13 mouse cellular contexts compared by ENCODE assay signal in genomic region chr15:77805657-77806056, GRCm38 (mm10). TPM values are rescaled to one million over a fixed set of nuclear protein-coding genes. Genes with fewer than 3 reads are reported as not detected.
DNase-seq lines count a peak whose midpoint lies in the region; ATAC-seq and TF ChIP-seq lines count a peak whose summit lies in the region.
"Had no signal": no experiment of that assay in that cellular context is flagged by ENCODE, and none has a peak within 500 bp of the region (broad histone marks: within the 10 kb centered on the region; RNA-seq: fewer than 3 reads in every experiment).

No protein-coding gene starts in this region.

- H3K27ac ChIP-seq in heart, adult 2 months = peak overlapping the region; percentile 62
- H3K27ac ChIP-seq in spleen, adult 2 months (ENCODE audit: insufficient read depth, low read length) = peak overlapping the region; percentile 82
- H3K27ac ChIP-seq in intestine, embryonic 16.5 days (ENCODE audit: low read length) = no peak overlapping the region
- H3K27ac ChIP-seq in hindbrain, embryonic 10.5 days = no peak overlapping the region
- H3K27ac ChIP-seq: hindbrain, embryonic 14.5 days; midbrain, embryonic 12.5 days; neural tube, embryonic 15.5 days had no signal

- no peak overlapping the region for H3K4me3 ChIP-seq in heart, adult 2 months
- no peak overlapping the region for H3K4me3 ChIP-seq in spleen, adult 2 months (ENCODE audit: extremely low read depth, insufficient read depth, insufficient read length)
- no peak overlapping the region for H3K4me3 ChIP-seq in intestine, embryonic 16.5 days (ENCODE audit: low read length)
- no peak overlapping the region for H3K4me3 ChIP-seq in hindbrain, embryonic 10.5 days
- H3K4me3 ChIP-seq: limb, embryonic 15.5 days; midbrain, embryonic 12.5 days; neural tube, embryonic 15.5 days had no signal

- H3K9me3 ChIP-seq in intestine, embryonic 16.5 days (ENCODE audit: control insufficient read depth, low read length) = no peaks in the 10 kb centered on the region
- no peaks in the 10 kb centered on the region for H3K9me3 ChIP-seq in hindbrain, embryonic 10.5 days
- H3K9me3 ChIP-seq: limb, embryonic 15.5 days; midbrain, embryonic 12.5 days; neural tube, embryonic 15.5 days had no signal

- H3K79me2 ChIP-seq in heart, adult 2 months (replicated peaks; ENCODE audit: control insufficient read depth, insufficient read depth, low read length) = peaks cover 10% of the 10 kb centered on the region

- TF ChIP-seq POLR2A in heart, adult 2 months (IDR thresholded peaks at IDR 0.05; ENCODE audit: insufficient read depth, low read depth, low read length) = no peak
- TF ChIP-seq POLR2A in spleen, adult 2 months (IDR thresholded peaks at IDR 0.05; ENCODE audit: low read depth, low read length) = no peak

- WGBS in heart, adult 2 months = 50% methylated on average over 4 of the region's 4 CpGs
- 29% methylated on average over 4 of the region's 4 CpGs for WGBS in spleen, adult 2 months
- WGBS in intestine, embryonic 16.5 days = 93% methylated on average over 4 of the region's 4 CpGs
- 88% methylated on average over 4 of the region's 4 CpGs for WGBS in hindbrain, embryonic 10.5 days

- no peak for TF ChIP-seq CTCF in heart, adult 2 months (IDR thresholded peaks at IDR 0.05)
- TF ChIP-seq CTCF in spleen, adult 2 months (IDR thresholded peaks at IDR 0.05; ENCODE audit: extremely low read depth, insufficient read depth, insufficient read length, insufficient replicate concordance) = no peak

- peaks cover 60% of the 10 kb centered on the region for H3K4me1 ChIP-seq in heart, adult 2 months (ENCODE audit: control insufficient read depth, insufficient read depth, low read length)
- H3K4me1 ChIP-seq in spleen, adult 2 months (ENCODE audit: control insufficient read depth, insufficient read depth, insufficient read length) = peaks cover 54% of the 10 kb centered on the region; the same call in 1 of the 2 replicates
- peaks cover 47% of the 10 kb centered on the region for H3K4me1 ChIP-seq in intestine, embryonic 16.5 days (ENCODE audit: control insufficient read depth, insufficient read depth, low read length)
- peaks cover 47% of the 10 kb centered on the region for H3K4me1 ChIP-seq in hindbrain, embryonic 10.5 days (replicated peaks)

- no peak overlapping the region for H3K9ac ChIP-seq in heart, adult 2 months (ENCODE audit: low read depth, low read length)
- H3K9ac ChIP-seq in intestine, embryonic 16.5 days (ENCODE audit: low read depth, low read length) = no peak overlapping the region
- H3K9ac ChIP-seq: hindbrain, embryonic 14.5 days; limb, embryonic 15.5 days; midbrain, embryonic 12.5 days; neural tube, embryonic 15.5 days had no signal

- intact Hi-C loops in heart, adult 2 months (cut with DNase I) = no loop called here

- peaks cover 29% of the 10 kb centered on the region for H3K36me3 ChIP-seq in heart, adult 2 months (ENCODE audit: control insufficient read depth, insufficient read depth, low read length)
- H3K36me3 ChIP-seq in spleen, adult 2 months (ENCODE audit: control insufficient read depth, insufficient read depth, low read length) = peaks cover 63% of the 10 kb centered on the region
- peaks cover 29% of the 10 kb centered on the region for H3K36me3 ChIP-seq in intestine, embryonic 16.5 days (ENCODE audit: control insufficient read depth, insufficient read depth, low read length)
- peaks cover 88% of the 10 kb centered on the region for H3K36me3 ChIP-seq in hindbrain, embryonic 10.5 days

- no peak overlapping the region for H3K4me2 ChIP-seq in intestine, embryonic 16.5 days (ENCODE audit: low read depth, low read length)
- H3K4me2 ChIP-seq: hindbrain, embryonic 14.5 days; limb, embryonic 15.5 days; midbrain, embryonic 12.5 days; neural tube, embryonic 15.5 days had no signal

- TF ChIP-seq EP300 in heart, adult 2 months (IDR thresholded peaks at IDR 0.05; ENCODE audit: insufficient read depth, low read depth, low read length) = no peak

- H3K27me3 ChIP-seq in heart, adult 2 months (ENCODE audit: control insufficient read depth, insufficient read depth, low read length) = no peaks in the 10 kb centered on the region
- no peaks in the 10 kb centered on the region for H3K27me3 ChIP-seq in spleen, adult 2 months (ENCODE audit: control insufficient read depth, insufficient read depth, low read length)
- no peaks in the 10 kb centered on the region for H3K27me3 ChIP-seq in intestine, embryonic 16.5 days (replicated peaks; ENCODE audit: control insufficient read depth, insufficient read depth, low read length)
- no peaks in the 10 kb centered on the region for H3K27me3 ChIP-seq in hindbrain, embryonic 10.5 days (ENCODE audit: insufficient read depth, poor library complexity, severe bottlenecking)
- H3K27me3 ChIP-seq: limb, embryonic 15.5 days; midbrain, embryonic 12.5 days; neural tube, embryonic 15.5 days had no signal

- no peak for DNase-seq in heart, adult 2 months
- DNase-seq in heart, adult 11 months = no peak
- DNase-seq in spleen, adult 2 months (ENCODE audit: low read depth in 1 of 2, low spot score in 2 of 2) = peak in 1 of 2 experiments; percentile 49
- no peak for DNase-seq in spleen, postnatal 10 days (ENCODE audit: low spot score in 2 of 2)
- DNase-seq in thymus, postnatal 25 days = peak; percentile 51
- DNase-seq in hindbrain, embryonic 10.5 days (ENCODE audit: low spot score) = no peak

- ATAC-seq in megakaryocyte, adult 5-6 weeks (ENCODE audit: poor library complexity, severe bottlenecking) = peak; percentile 70
- no peak for ATAC-seq in intestine, embryonic 16.5 days

RNA-seq across cellular contexts. Expression of gene Myh9, which starts 36.3 kb away (rescaled TPM):
- total RNA-seq in heart, adult 2 months (2021) = 100 to 1,000 TPM in 1 of 2 experiments, 10 to 100 TPM in 1; 88.3 to 111 TPM
- polyA plus RNA-seq in heart, adult 2 months (2012; rRNA removed) = 30.4 and 46.8 TPM in 2 replicates
- polyA plus RNA-seq in spleen, adult 2 months (2012; rRNA removed) = 138 and 142 TPM in 2 replicates
- total RNA-seq in megakaryocyte, adult 5-6 weeks (2015) = 464 and 549 TPM in 2 replicates
- total RNA-seq in megakaryocyte, adult 5-6 weeks (2017) = 759 and 878 TPM in 2 replicates
- polyA plus RNA-seq in intestine, embryonic 16.5 days (2015; fragmentation: Nextera tagmentation; extraction: Ambion mirVana) = 39.1 and 43.8 TPM in 2 replicates
- 32.7 and 38.4 TPM in 2 replicates for polyA plus RNA-seq in hindbrain, embryonic 10.5 days (2016; fragmentation: Nextera tagmentation; extraction: Ambion mirVana)

RNA-seq across cellular contexts. Expression of gene Apol8, which starts 48.9 kb away (rescaled TPM):
- under 1 TPM in 1 of 2 experiments, not detected in 1; 0.55 TPM for total RNA-seq in heart, adult 2 months (2021)
- polyA plus RNA-seq in heart, adult 2 months (2012; rRNA removed) = 0.06 TPM in 1 of 2 replicates, not detected in the other
- 4.3 and 5.9 TPM in 2 replicates for polyA plus RNA-seq in spleen, adult 2 months (2012; rRNA removed)
- total RNA-seq in megakaryocyte, adult 5-6 weeks (2015) = 0.16 and 1.3 TPM in 2 replicates
- 0.16 and 0.26 TPM in 2 replicates for total RNA-seq in megakaryocyte, adult 5-6 weeks (2017)
- 0.21 and 0.34 TPM in 2 replicates for polyA plus RNA-seq in intestine, embryonic 16.5 days (2015; fragmentation: Nextera tagmentation; extraction: Ambion mirVana)
- 0.14 and 0.20 TPM in 2 replicates for polyA plus RNA-seq in hindbrain, embryonic 10.5 days (2016; fragmentation: Nextera tagmentation; extraction: Ambion mirVana)
- polyA plus RNA-seq: embryonic facial prominence, embryonic 14.5 days; hindbrain, embryonic 14.5 days had no signal

Comparison
In these comparisons a context has a peak if more than half of its experiments do, and no peak if none do; other contexts are left out.
1. H3K27ac ChIP-seq: peak in heart, adult 2 months (single experiment) and spleen, adult 2 months (single experiment); none in intestine, embryonic 16.5 days (single experiment) and hindbrain, embryonic 10.5 days (single experiment).